Mouse (Mus musculus): ENCODE measurements around the gene Hyal3.
A peak's percentile ranks its signal among the peaks of the same experiment; 100 is the strongest.
"Not testable (repeated sequence)": the region's sequence is repeated elsewhere in the genome, so short reads cannot be mapped to it uniquely, and the experiment has no call there.

The Hyal3 gene

DNA sequence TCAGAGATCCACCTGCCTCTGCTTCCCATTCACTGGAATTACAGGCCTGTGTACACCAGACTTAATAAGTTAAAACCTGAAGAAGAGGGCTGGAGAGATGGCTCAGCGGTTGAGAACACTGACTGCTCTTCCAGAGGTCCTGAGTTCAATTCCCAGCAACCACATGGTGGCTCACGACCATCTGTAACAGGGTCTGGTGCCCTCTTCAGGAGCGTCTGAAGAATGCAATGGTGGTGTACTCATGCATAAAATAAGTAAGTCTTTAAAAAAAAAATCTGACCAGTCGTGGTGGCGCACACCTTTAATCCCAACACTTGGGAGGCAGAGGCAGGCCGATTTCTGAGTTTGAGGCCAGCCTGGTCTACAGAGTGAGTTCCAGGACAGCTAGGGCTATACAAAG lies 6.8 kb upstream of the Hyal3 start:
- DNase-seq: not testable (repeated sequence)

DNA sequence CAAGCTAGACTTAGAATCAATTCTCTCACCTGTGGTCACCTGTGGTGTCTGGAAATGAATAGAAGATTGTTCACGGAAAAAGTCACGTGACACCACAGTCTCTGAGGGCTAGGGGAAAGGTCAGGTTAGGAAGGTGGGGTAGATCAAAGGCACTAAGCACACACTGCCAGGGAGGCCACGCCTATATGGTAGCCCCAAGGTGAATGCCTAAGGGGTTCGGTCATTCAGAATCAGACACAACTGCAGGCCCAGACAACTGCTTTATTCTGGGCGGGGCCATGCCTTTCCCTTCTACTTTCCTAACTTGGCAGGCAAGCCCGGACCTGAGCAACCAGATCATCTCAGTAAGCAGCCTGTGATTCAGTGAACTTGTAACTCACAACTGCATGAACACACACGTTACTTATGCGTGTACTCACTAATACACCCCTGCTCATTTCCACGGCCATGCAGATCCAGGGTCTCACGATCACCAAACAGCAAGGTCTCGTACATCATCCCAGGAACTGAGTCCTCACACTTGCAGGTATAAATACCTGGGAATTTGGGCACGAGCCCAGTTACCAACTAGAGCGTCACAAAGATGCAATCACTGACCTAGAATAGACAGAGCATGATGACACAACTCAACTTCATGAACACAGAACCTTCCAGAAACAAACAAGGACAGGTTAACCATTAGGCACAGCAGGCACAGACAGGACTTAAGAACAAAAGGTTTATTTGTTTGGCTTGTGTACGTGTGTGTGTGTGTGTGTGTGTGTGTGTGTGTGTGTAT lies 4.8 kb upstream of the Hyal3 start:
- peak; percentile 66 to 84 for DNase-seq

DNA sequence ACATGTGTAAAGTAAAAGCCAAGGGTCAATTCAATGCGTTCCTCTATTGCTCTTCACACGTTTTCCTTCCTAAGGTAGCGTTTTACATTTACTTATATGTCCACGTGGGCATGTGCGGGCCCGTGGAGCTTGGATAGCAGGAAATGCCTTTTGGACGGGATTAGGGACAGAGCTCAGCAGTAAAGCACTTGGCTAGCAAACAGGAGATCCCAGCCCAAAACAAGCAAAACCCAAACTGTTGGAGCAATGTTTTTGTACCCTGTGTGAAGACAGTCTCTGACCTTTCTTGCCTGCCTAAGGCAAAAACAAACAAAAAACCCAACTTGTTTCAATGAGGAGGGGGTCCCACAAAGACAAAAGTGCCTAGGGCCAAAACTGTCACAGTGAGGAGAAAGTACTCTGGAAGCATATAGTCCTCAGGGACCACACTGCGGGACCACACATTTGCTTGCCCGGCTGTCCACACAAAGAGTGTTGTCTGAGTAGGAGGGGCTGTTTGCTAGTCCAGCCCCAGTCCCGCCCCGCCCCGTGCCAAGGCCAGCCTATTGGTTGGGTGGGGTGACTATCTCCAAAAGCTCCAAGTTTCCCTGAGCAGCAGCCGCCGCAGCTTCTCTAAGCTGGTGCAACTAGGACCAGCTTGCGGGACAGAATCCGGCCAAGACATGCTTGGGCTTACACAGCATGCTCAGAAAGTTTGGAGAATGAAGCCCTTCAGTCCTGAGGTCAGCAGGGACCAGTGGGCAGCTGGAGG lies 4.1 kb upstream of the Hyal3 start, which contains the start of gene Hyal1:
TSS of gene Hyal1 (plus strand) at position 571 of the 751 bp plus-strand sequence.
- peak; percentile 62 to 80 for DNase-seq

DNA sequence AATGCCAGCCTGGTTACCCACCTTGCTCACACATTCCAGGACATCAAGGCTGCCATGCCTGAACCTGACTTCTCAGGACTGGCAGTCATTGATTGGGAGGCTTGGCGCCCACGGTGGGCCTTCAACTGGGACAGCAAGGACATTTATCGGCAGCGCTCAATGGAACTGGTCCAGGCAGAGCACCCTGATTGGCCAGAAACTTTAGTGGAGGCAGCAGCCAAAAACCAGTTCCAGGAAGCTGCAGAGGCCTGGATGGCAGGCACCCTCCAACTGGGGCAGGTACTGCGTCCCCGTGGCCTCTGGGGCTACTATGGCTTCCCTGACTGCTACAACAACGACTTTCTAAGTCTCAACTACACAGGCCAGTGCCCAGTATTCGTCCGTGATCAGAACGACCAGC lies 2.7 kb upstream of the Hyal3 start:
- DNase-seq: no peak

DNA sequence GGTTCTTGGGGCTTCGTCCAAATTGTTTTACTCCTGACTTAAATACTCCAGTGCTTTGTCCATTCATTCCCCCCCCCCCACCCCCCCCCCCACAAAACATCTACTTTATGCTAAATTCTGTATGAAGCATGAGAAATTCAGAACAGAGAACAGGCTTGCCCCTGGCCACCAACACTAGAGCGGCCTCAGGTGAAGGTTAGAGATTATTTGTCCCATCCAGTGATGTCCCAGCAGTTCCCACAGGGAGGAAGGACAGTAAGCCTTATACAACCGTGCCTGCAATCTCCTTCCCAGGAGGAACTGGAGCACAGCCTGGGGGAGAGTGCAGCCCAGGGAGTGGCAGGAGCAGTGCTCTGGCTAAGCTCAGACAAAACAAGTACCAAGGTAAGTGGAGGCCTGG lies 2.0 kb upstream of the Hyal3 start, which contains the start of gene Naa80:
TSS of gene Naa80 (plus strand) at position 301 of the 400 bp plus-strand sequence.
- DNase-seq: no peak

DNA sequence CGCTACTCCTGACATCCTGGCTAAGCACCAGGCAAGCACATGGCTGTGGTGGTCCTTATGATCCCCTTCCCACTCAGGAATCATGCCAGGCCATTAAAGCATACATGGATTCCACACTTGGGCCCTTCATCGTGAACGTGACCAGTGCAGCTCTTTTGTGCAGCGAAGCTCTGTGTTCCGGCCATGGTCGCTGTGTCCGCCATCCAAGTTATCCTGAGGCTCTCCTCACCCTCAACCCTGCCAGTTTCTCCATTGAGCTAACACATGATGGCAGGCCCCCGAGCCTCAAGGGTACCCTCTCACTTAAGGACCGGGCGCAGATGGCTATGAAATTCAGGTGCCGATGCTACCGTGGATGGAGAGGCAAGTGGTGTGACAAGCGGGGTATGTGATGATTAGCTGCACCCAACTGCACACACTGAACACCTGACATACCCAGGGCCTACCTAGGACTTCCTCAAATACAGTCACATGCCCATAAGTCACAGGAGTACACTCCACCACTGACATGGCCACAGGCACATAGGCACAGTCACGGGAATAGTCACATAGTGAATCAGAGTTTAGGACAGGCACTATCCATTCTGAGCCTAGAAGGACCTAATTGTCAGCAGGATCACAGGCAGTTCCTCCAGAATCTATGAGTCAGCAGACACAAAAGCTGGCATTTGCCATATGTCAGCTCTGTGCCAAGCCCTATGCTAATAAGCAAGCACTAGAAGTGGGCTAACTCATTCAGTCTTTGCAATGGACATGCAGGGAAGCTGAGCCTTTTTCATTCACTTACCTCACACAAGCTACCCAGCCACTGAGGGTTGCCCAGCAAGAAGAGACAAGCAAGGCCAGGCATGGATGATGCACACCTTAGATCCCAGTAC lies 1.4 kb upstream of the Hyal3 start:
- peak in 1 of 2 experiments; percentile 39 for DNase-seq

DNA sequence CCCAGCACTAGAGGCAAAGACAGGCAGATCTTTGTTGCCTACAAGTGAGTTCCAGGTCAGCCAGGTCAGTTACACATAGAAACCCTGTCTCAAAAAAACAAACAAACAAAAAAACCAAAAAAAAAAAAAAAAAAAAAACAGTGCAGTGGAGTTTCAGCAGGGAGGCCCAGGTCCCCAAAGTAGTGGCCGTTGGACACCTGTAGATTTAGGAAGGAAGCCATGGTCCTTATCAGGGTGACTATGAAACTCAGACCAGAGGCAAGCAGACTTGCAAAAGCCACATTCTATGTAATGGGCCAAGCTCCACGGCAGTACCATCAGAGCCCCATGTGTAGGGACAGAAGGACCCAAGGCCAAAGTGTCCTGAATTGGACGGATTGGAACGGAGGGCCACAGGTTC lies 966 bp downstream of the Hyal3 start:
- DNase-seq: no peak

DNA sequence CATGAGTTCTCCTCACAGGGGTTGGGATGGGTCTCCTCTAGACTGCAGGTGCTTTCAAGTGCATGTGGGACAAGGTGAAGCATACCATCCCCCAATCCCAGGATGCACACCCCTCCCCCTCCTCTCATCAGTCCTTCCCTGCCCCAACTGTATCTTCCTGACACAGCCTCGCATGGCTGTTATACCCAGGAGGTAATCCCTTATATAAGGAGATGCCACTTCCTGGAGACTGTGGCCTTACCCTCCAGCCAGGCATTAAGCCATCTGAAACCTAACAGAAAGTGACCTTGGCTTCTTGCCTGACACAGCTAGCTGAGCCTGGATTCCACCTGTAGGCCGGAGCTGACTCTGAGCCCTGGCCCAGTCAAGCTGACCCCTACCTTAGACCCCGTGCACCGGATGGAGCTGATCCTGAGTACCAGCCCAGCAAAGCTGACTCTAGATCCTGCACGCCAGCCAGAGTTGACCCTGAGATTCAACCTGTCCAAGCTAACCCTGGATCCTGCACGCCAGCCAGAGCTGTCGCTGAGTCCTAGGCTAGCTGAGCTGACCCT lies 2.0 kb downstream of the Hyal3 start:
- DNase-seq: no peak

DNA sequence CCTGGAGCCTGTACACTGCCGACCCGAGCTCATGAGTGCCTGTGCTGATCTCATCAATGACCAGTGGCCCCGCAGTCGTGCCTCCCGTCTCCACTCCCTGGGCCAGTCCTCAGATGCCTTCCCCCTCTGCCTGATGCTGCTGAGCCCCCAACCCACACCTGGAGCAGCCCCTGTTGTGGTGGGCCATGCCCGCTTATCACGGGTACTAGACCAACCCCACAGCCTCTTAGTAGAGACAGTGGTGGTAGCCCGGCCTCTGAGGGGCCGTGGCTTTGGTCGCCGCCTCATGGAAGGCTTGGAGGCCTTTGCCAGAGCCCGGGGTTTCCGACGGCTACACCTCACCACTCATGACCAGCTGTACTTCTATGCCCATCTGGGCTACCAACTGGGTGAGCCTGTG lies 2.6 kb downstream of the Hyal3 start:
- DNase-seq: no peak

DNA sequence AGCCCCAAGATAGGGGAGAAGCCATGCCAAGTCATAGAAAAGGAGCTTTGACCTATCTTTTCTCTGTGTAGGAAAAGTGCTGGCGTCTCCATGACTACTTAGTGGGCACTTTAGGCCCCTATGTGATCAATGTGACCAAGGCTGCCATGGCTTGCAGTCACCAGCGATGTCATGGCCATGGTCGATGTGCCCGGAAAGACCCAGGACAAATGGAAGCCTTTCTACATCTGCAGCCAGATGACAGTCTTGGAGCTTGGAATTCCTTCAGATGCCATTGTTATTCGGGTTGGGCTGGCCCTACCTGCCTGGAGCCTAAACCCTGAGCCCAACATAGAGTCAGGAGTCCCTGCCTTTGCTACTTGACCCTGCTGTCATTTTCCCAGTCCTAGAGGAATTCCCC lies 5.9 kb downstream of the Hyal3 start:
- DNase-seq: no peak

DNA sequence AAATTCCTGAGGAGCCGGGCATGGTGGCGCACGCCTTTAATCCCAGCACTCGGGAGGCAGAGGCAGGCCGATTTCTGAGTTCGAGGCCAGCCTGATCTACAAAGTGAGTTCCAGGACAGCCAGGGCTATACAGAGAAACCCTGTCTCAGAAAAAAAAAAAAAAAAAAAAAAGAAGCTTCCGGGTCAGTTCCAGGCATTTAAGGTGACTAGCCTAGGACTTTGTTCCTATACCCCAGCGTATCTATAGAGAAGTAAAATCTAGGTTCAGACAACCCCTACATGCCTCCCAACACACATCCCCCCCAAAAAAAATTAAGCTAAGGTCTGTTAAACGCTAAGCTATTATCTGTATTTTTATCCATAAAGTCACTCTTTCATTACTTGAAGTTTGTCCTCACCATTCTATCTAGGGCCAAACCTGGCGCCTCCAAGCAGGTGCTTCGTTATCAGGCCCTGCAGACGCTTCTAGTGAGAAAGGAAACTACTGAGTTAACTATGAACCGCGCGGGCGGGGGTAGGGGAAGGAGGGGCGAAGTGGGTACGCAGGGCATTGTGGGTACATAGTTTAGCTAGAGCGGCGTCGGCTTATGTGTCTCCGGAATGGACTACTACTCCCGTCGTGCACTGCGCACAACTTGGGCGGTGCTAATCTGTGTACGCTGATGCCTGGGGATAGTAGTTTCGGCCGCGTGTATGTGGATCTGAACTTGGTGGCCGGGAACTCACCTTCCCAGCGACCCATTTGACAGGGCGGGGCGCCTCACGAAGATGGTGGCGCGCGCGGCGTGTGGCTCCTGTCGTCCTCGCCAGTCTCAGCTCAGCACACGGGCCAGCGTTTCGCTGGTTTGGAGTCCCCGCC lies 6.6 kb downstream of the Hyal3 start, which contains the start of gene Ifrd2:
TSS of gene Ifrd2 (plus strand) at position 669 of the 859 bp plus-strand sequence.
- peak; percentile 95 to 96 for DNase-seq

DNA sequence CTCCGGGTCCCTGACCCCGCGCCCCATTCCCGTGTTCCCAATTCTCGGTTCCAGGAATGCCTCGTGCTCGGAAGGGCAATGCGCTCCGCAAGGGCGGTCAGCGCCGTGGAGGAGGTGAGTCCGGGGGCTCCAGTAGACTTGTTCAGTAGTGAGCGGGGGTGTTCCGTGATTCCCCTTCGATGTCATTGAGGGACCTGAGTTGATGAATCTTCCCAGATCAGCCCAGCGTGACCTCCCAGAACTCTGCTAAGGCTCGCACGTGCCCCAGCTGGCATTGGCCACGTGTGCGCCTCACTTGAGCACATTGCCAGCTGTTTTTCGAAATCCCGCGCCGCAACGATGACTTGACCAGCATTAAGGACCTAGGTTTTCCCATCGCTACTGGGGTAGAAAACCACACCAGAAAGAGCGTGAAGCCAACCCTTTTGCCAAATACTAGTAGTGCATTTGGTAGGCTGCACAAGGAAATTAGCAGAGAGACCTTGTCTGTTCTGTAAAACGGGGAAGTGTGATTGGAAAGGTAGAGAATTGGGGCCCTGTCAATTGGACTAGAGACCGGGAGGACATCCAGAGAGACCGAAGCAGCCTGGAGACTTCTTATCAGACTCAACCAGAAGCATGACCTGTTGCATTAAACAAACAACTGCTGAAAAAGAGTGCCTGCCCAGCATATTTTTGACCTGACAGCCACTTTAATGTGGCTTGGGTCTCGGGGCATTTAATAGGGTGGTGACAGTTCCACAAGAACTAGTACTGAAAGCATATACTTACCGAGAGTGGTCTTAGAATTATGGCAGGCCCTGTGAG lies 7.4 kb downstream of the Hyal3 start:
- peak in 1 of 2 experiments; percentile 60 for DNase-seq

DNA sequence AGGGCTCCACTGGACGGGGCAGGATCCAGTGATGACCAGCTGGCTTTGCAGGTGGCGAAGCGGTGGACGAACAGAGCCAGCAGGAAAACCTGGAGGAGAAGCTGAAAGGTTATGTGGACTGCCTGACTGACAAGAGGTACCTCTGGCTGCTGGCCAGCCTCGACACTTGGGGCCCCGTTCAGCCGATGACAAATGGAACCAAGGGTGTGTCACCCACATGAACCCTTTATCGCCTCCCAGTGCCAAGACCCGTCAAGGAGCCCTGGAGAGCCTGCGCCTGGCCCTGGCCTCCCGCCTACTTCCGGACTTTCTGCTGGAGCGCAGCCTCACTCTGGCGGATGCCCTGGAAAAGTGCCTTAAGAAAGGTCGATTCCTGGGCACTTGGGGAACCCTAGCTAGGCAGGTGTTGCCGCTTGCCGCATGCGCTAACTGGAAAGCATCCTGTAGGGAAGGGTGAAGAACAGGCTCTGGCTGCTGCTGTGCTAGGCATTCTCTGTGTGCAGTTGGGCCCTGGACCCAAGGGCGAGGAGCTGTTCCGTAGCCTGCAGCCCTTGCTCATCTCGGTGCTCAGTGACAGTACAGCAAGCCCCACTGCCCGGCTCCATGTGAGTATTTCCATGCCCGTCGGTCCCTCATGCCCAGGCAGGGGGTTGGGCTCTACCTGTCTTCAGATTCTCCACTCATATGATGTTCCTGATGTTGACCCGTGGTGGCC lies 9.6 kb downstream of the Hyal3 start:
- peak; percentile 39 to 44 for DNase-seq

DNA sequence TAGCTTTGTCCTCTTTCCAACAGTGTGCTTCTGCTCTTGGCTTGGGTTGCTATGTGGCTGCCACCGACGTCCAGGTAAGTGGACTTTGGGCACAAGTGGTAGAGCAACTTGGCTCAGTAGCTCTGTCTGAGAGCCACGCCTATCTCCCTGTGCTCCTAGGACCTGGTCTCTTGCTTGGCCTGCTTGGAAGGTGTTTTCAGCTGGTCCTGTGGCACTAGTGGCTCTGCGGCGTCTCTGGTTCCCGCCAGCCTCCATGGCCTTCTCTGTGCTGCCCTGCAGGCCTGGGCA lies 10.1 kb downstream of the Hyal3 start:
- DNase-seq: no peak

DNA sequence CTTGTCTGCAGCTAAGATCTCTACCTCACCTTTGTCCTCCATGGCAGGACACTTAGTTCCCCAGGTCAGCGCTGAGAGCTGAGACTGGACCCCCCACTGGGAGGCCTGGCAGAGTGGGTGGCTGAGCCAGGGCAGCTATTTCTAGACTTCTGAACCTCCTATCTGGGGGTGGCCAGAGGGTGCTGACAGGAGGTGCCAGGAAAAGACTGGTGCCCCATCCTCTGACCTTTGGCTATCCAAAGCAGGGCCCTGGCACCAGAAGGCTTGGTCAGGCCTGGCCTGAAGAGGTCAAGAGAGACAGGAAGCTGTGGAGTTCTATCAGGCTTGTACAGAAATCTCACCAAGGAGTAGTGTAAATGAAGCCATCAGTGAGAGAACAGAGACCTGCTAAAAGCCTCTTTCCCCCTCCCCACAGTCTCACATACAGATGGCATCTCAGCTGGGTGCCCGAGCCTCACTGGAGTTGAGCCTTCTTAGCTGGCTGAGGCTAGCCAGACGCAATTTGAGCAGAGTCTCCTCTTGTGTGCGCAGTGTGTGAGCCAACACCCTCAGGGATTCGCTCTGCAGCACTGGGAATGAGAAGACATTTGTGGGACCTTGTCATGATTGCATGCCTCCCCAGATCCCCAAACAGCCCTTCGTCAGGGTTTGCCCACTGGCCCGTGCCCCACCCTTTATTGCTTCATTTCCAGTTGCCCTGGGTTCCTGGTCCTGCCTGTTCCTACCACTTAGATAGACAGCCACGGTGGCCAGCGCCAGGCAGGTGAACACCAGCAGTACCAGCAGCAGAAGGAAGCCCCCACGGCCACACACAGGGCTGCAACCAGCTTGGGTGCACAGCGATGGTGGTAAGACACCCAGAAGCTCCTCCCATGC lies 12.7 kb downstream of the Hyal3 start:
- DNase-seq: peak; percentile 89 to 91

DNA sequence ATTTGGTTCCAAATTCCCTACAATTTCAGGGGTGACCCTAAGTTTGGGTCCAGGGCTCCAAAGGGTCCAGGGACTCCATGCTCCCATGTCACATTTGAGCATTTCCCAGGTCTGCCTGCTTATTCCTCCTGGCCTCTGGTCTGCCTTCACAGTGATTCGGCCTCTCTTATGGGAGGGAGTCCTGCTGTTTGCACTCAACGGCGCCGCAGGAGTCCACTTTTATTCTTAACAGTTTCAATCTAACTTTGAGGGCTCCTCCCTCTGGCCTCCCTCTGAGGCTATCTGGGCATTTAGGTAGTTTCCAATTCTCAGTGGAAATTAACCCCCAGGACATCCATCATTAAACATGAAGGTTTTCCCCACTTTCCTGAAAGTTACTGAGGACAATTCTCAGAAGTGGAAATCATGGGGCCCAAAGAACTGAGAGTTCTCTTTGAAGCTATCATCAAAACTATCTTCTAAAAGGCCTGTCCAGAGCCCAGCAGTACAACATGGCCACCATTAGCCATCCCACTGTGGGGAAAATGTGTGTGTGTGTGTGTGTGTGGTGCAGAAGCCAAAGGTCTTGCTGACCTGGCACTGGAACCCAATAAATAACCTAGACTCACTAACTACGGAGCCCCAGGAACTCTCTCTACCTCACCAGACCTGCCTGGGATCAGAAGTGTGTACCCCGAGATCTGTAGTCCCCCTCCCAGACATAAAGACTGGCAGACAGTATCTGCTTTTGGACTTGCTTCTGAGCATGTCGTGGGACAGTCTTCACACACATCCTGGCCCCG lies 13.9 kb downstream of the Hyal3 start:
- no peak for DNase-seq

DNA sequence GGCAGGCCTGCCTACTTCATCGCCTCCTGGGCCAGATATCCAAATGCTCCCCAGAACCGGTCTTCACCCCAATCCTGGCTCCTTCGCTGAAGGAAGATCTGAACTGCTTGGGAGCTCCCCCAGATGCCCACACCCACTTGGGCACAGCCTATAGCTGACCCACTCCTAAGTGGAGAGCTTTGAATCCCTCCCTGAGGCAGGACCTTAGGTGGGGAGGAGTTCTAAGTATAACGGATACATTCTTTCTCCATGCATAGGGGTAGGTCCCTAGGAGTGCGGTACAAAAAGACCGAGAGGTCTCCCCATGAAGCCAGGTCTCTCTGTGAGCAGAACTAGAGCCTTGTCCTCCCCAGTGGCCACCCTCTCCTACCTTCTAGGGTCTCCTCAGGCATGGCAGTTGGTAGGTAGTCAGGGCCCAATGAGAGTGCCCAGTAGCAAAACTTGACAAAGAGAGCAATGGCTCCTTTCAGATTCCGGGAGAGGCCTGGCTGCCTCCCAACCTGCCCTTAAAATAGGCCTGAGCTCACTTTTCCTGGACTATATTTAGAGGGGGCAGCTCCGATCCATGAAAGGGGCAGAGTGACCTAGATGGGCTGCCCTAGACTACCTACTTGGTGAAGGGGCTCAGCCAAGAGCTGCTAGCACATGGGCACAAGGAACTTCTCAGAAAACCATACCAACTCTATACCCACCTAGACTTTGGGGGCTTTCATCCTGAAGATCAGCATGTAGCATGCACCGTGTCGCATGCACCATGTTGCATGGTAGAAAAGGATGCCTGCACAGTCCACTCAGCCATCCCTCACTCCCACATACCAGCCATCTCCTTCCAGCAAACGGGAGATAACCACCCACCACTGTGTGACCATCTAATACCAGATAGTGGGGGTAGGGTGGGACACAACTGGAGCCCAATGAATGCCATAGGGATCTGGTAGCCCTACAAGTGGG lies 16.3 kb downstream of the Hyal3 start:
- DNase-seq: no peak

Data from cerebellum, postnatal 14 days (tissue).